Mouse (Mus musculus) hematopoietic stem cell, adult 5-6 weeks (primary cell): Measurements from ENCODE around the gene Dnah6. TPM values are rescaled to one million over a fixed set of nuclear protein-coding genes. Genes with fewer than 3 reads are reported as not detected.

ENCODE experiments used
- ATAC-seq, 2 experiments: fragments of 125-278 bp in 1 of 2; replicated peaks in 1 of 2; 2 replicates each; pipeline ENCODE4 v1.8.0; 2016 to 2017; ENCODE audit warnings: inconsistent platforms in 2 of 2, mild to moderate bottlenecking in 2 of 2, moderate number of reproducible peaks in 2 of 2, low read depth in 1 of 2, moderate TSS enrichment in 1 of 2; ENCODE audit not compliant: low FRiP score in 2 of 2, poor library complexity in 2 of 2, severe bottlenecking in 2 of 2, insufficient read depth in 1 of 2, low TSS enrichment in 1 of 2
- total RNA-seq: library from RNA; stranded (forward); fragments of 172-1452, 232-1000 nt; gene quantifications from 2 replicates; pipeline ENCODE4 v1.2.3, GENCODE M21; 2017

Gene Dnah6
- total RNA-seq, 1 experiment from 2014 or later, result under 0.01 TPM

GRCm38 (mm10) chr6:73014317-73015160, 206.9 kb downstream of the Dnah6 start:
- no peak for ATAC-seq

DNA sequence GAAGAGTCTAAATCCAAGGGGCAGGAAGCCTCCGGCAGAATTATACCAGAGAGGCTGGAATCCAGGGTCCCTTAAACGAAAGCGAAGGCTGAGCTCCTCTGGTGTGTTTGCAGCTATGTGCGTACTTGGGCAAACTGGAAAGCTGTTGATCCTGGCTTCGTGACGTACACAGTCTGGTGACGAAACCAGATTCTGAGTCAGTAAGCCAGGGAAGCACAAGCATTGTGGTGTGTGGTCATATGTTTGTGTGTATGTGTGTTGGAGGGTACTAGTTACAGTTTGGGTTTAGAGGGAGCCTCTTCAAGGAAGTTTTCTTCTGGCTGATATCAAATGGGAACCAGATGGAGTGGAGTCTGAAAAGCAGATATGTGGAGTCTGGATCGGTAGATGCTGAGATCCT, 208.5 kb downstream of the Dnah6 start:
- no peak for ATAC-seq

GRCm38 (mm10) chr6:73011827-73012226, 209.6 kb downstream of the Dnah6 start:
- ATAC-seq, result no peak

GRCm38 (mm10) chr6:73010073-73010472, 211.4 kb downstream of the Dnah6 start:
- ATAC-seq, result peak; percentile 52 to 62; a peak in 3 of 4 replicates

DNA sequence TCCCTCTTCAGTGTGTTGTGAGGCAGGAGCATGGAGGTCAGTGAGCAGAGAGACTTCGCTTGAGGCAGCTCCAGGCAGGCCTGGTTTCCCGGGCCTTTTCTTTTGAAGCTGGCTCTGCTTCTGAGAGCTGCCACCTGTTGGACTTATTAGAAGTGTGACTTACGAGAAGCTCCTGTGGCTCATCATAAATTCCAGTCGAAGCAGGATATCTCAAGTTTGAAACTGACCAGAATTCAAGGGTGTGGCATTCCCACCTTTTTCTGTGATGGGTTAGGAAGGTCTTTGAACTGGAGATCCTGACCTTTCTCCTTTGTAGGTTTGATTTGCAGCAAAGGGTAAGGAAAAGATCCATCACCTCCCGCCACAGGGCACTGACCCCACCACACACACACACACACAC, 217.8 kb downstream of the Dnah6 start:
- no peak for ATAC-seq

DNA sequence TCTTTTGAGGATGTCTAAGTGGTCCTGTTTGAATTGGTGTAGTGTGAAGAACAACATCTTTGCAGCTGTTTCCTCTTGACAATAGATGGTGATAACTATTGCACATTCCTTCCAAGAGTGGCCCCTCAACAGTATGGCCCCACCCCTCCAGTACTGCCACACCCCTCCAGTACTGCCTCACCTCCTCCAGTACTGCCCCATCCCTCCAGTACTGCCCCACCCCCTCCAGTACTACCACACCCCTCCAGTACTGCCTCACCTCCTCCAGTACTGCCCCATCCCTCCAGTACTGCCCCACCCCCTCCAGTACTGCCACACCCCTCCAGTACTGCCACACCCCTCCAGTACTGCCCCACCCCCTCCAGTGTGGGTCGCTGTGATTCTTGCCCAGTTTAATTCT, 219.1 kb downstream of the Dnah6 start:
- no peak for ATAC-seq

DNA sequence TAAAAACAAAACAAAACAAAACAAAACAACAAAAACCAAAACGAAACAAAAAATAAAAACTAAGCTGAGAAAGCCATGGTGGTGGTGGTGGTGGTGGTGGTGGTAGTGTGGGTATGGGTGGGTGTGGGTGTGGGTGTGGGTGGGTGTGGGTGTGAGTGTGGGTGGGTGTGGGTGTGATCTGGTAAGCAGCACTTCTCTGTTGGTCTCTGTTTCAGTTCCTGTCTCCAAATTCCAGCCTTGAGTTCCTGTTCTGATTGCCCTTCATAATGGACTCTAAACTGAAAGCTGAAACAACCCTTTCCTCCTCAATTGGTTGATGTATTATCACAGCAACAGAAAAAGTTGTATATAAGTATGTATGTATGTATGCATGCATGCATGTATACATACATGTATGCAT, 222.6 kb downstream of the Dnah6 start:
- ATAC-seq, result no peak

DNA sequence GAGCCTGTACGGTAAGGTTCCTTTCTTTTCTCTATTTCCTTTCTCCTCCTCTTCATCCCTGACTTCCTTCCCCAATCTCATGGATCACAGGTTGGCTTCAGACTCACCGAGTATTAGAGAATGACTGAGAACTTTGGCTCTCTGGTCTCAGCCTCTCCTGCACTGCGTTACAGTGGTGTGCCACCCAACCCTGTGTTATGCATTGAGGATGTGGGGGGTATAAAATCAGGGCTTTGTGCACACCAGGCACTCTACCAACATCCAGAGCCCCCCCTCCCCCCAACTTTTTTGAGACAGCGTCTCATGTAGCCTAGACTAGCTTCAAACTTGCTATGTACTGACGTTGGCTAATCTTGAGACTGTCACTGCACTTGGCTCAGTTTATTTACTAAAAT, 227.8 kb downstream of the Dnah6 start:
- ATAC-seq, result no peak

GRCm38 (mm10) chr6:72993054-72993687, 228.3 kb downstream of the Dnah6 start:
- ATAC-seq, result peak; percentile 52 to 60

DNA sequence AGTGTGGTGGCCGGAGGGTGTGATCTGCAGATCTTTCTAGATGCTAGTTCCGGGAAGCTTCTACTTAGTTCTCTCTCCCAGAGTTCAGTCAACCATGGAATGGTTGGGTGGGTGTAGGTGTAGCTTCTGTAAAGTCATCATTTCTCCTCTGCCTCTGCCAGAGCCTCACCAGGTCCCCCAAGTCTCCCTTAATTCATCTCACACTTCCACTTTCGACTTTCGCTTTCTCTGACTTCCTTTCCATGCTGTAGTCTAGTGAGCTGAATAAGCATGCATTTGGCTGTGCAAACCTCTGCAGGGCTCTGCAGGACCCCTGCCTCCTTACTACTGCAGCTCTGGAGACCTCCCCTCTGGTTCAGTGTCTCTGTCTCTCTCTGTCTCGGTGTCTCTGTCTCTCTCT, 231.2 kb downstream of the Dnah6 start:
- ATAC-seq, result peak; percentile 51 to 57

- ATAC-seq, result 0 out of 4 replicates have a peak, but pooled peaks of 1 of the 2 experiments have one; percentile 18
Observed at GRCm38 (mm10) chr6:72989028-72989736, 232.3 kb downstream of the Dnah6 start.

GRCm38 (mm10) chr6:72982506-72982905, 238.9 kb downstream of the Dnah6 start:
- ATAC-seq, result no peak

DNA sequence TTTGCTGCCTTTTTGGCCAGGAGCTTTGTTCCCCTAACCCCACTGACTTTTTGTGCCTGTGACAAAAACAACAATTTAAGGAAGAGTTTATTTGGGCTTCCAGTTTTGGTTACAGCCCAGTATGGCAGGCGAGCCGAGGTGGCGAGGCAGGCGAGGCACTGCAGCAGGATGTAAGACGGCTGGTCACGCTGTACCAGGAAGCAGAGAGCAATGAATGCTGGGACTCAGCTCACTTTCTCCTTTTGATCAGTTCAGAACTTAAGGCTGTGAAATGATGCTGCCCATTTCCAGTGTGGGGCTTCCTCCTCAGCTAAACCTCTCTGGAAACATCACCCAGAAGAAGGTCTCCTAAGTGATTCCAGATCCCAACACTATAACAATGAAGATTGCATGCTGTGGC, 239.6 kb downstream of the Dnah6 start:
- ATAC-seq, result no peak

DNA sequence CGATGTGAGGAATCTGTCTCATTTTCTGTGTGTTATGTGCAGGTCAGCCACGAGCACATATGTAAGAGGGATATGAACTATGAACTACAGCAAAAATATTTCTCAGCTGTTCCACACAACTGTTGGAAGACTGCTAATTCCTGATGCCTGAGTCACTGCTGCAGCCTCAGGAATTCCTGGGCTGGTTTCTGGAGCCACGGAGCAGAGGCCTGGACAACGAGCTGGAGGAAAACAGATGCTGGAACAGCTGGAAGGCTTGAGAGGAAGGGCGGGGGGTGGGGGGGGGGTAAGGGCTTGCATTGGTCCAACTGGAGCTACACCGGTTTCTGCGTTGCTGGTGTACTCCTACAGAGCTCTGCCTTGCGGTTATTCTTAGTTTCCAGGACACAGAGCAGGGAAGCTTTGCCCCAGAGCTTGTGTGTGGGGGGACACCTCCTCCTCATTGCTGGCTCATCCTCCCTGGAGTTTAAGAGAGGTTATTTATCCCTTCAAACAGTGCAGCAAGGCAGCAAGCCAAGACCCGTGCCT, 240.3 kb downstream of the Dnah6 start:
- ATAC-seq, result no peak

DNA sequence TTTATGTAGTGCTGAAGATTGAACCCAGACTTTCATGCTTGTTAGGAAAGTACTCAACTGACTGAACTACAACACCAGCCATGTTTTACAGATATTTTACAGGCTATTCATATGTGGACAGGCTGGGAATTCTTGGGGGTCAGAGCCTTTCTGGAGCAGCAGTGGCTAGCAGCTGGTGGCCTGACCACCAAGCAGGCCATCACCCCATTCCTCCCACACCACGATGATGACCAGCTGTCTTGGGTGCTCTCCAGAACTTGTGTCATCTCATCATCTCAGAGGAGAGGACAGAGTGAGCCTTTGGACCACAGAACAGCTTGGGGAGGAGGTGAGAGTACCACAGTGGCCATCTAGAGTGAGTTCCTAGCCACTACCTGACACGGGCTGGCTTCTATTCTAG, 244.6 kb downstream of the Dnah6 start:
- ATAC-seq, result no peak

- ATAC-seq, result no peak
Observed at GRCm38 (mm10) chr6:72971074-72971473, 250.4 kb downstream of the Dnah6 start.

GRCm38 (mm10) chr6:72969787-72970186, 251.7 kb downstream of the Dnah6 start:
- ATAC-seq, result no peak
